ENCODE assay signal across 9 mouse cellular contexts in the genomic region with DNA sequence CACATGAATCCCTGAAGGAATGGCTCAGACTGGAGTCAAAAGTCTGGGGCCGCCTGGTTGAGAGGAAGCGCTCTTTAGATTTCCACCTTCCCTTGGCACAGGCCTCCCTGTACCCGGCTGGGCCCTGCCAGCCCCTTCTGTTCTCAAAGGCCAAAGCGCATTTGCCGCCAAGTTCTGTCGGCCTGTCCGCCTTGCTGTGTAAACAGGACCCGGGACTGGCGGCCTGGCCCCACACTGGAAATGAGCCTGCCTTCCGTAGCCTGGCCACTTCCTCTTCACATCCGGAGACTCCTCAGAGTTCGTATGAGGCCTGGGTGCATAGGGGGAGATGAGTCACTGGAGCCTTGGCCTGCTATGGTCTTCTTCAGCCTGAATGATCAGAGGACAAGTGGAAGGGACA. TPM values are rescaled to one million over a fixed set of nuclear protein-coding genes. Genes with fewer than 3 reads are reported as not detected.
DNase-seq lines count a peak whose midpoint lies in the region; ATAC-seq lines count a peak whose summit lies in the region.
"Had no signal": no experiment of that assay in that cellular context is flagged by ENCODE, and none has a peak within 500 bp of the region (broad histone marks: within the 10 kb centered on the region; RNA-seq: fewer than 3 reads in every experiment).

No protein-coding gene starts in this region.

- no peak overlapping the region for H3K4me3 ChIP-seq in heart, embryonic 13.5 days
- H3K4me3 ChIP-seq: hindbrain, embryonic 15.5 days had no signal

- peak overlapping the region; percentile 71 for H3K27ac ChIP-seq in heart, embryonic 13.5 days (replicated peaks)
- H3K27ac ChIP-seq: hindbrain, embryonic 15.5 days had no signal

- ATAC-seq in heart, embryonic 13.5 days (ENCODE audit: extremely low read depth, insufficient number of reproducible peaks, low FRiP score, low TSS enrichment): no peak
- peak; percentile 65 for ATAC-seq in megakaryocyte progenitor cell, adult 5-6 weeks (replicated peaks; ENCODE audit: poor library complexity)
- no peak for ATAC-seq in activated CD4-positive, CD25-positive, alpha-beta regulatory T cell, adult 4 months

- H3K4me1 ChIP-seq in heart, embryonic 13.5 days: peaks cover 63% of the 10 kb centered on the region

- WGBS in heart, embryonic 13.5 days: 66% methylated on average over 12 of the region's 12 CpGs

- no peaks in the 10 kb centered on the region for H3K27me3 ChIP-seq in heart, embryonic 13.5 days (replicated peaks)

- peak overlapping the region; percentile 11; the same call in 1 of the 2 replicates for H3K9ac ChIP-seq in heart, embryonic 13.5 days
- H3K9ac ChIP-seq: hindbrain, embryonic 15.5 days had no signal

- H3K4me2 ChIP-seq in heart, embryonic 13.5 days: no peak overlapping the region
- H3K4me2 ChIP-seq: hindbrain, embryonic 15.5 days had no signal

- no peaks in the 10 kb centered on the region for H3K9me3 ChIP-seq in heart, embryonic 13.5 days
- H3K9me3 ChIP-seq: hindbrain, embryonic 15.5 days had no signal

- no peaks in the 10 kb centered on the region for H3K36me3 ChIP-seq in heart, embryonic 13.5 days
- H3K36me3 ChIP-seq: hindbrain, embryonic 15.5 days had no signal

- peak; percentile 12 for DNase-seq in layer of hippocampus, adult 11-12 months (ENCODE audit: low spot score)
- no peak for DNase-seq in layer of hippocampus, adult 8-10 months (ENCODE audit: low spot score in 2 of 2)
- peak; percentile 47 for DNase-seq in brain, adult 2 months (ENCODE audit: low read depth, low spot score)
- DNase-seq in kidney, postnatal 36 days: peak; percentile 71 to 74
- DNase-seq in testis, postnatal 14 days (ENCODE audit: low spot score): no peak

RNA-seq across cellular contexts. Expression of gene Lctl, which starts 27.9 kb away (rescaled TPM):
- under 1 TPM in 1 of 4 experiments, not detected in 3; 0.76 TPM for total RNA-seq in layer of hippocampus, adult 8-10 months (2022)
- polyA plus RNA-seq in heart, embryonic 13.5 days (2015; fragmentation: Nextera tagmentation; extraction: Ambion mirVana): not detected in 2 replicates
- not detected in 2 replicates for total RNA-seq in megakaryocyte progenitor cell, adult 5-6 weeks (2015)
- not detected in 2 replicates for total RNA-seq in megakaryocyte progenitor cell, adult 5-6 weeks (2017)
- not detected for polyA plus RNA-seq in activated CD4-positive, CD25-positive, alpha-beta regulatory T cell, adult 4 months (2017; shearing (Covaris generic))
- polyA plus RNA-seq: hindbrain, embryonic 15.5 days had no signal

Comparison
In these comparisons a context has a peak if more than half of its experiments do, and no peak if none do; other contexts are left out.
1. DNase-seq: peak in layer of hippocampus, adult 11-12 months (single experiment), brain, adult 2 months (single experiment) and kidney, postnatal 36 days (2 of 2); none in layer of hippocampus, adult 8-10 months (0 of 2) and testis, postnatal 14 days (single experiment).